30 mouse cellular contexts compared by ENCODE assay signal in the genomic region with DNA sequence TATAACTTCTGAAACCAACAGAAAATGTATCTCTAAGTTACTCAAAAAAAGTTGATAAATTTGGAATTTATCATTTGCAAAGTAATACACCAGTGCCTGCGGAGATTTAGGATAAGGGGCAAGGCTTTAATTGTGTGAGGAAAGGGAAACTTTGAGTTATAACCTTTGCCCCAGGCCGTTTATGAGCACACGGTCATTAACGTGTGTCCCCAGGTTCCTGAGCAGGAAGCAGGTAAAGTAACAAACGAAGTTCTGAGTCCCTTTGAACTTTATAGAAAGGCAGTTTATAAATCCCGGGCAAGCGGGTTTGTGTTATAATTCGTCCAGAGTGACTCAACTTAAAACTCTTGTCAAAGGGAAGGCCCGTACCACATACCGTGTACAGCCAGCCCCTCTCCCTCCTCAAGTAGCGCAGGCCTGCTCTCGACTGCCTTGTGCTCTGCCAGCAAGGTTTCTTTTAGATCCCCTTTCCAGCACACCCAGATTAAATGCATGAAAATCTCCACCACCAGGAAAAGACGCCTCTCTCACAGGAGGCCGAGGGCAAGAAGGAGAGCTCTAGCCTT.
DNase-seq lines count a peak whose midpoint lies in the region; ATAC-seq lines count a peak whose summit lies in the region.
"Had no signal": no experiment of that assay in that cellular context is flagged by ENCODE, and none has a peak within 500 bp of the region (broad histone marks: within the 10 kb centered on the region; RNA-seq: fewer than 3 reads in every experiment).

No protein-coding gene starts in this region.

- H3K9ac ChIP-seq in hindbrain, embryonic 11.5 days (ENCODE audit: low read depth, low read length): no peak overlapping the region
- no peak overlapping the region for H3K9ac ChIP-seq in hindbrain, embryonic 13.5 days
- no peak overlapping the region for H3K9ac ChIP-seq in intestine, embryonic 15.5 days
- H3K9ac ChIP-seq in limb, embryonic 12.5 days (replicated peaks): no peak overlapping the region
- H3K9ac ChIP-seq: embryonic facial prominence, embryonic 15.5 days; forebrain, embryonic 15.5 days; kidney, embryonic 15.5 days; liver, embryonic 15.5 days; lung, embryonic 15.5 days had no signal

- no peaks in the 10 kb centered on the region for H3K27me3 ChIP-seq in hindbrain, embryonic 11.5 days (ENCODE audit: control insufficient read depth, insufficient read depth, low read length)
- no peaks in the 10 kb centered on the region for H3K27me3 ChIP-seq in hindbrain, embryonic 13.5 days
- no peaks in the 10 kb centered on the region for H3K27me3 ChIP-seq in intestine, embryonic 15.5 days (replicated peaks)
- no peaks in the 10 kb centered on the region for H3K27me3 ChIP-seq in limb, embryonic 12.5 days
- H3K27me3 ChIP-seq: CH12.LX; embryonic facial prominence, embryonic 15.5 days; forebrain, embryonic 15.5 days; kidney, embryonic 15.5 days; liver, embryonic 15.5 days; lung, embryonic 15.5 days had no signal

- H3K9me3 ChIP-seq in hindbrain, embryonic 11.5 days (ENCODE audit: control insufficient read depth, low read length): no peaks in the 10 kb centered on the region
- H3K9me3 ChIP-seq in hindbrain, embryonic 13.5 days: no peaks in the 10 kb centered on the region
- H3K9me3 ChIP-seq in intestine, embryonic 15.5 days: no peaks in the 10 kb centered on the region
- H3K9me3 ChIP-seq in limb, embryonic 12.5 days: no peaks in the 10 kb centered on the region
- H3K9me3 ChIP-seq: embryonic facial prominence, embryonic 15.5 days; forebrain, embryonic 15.5 days; G1E; kidney, embryonic 15.5 days; liver, embryonic 15.5 days; lung, embryonic 15.5 days had no signal

- H3K36me3 ChIP-seq in hindbrain, embryonic 11.5 days (ENCODE audit: control insufficient read depth, insufficient read depth, low read length): no peaks in the 10 kb centered on the region
- H3K36me3 ChIP-seq in hindbrain, embryonic 13.5 days: no peaks in the 10 kb centered on the region
- H3K36me3 ChIP-seq in intestine, embryonic 15.5 days: no peaks in the 10 kb centered on the region
- H3K36me3 ChIP-seq in limb, embryonic 12.5 days: no peaks in the 10 kb centered on the region
- H3K36me3 ChIP-seq: embryonic facial prominence, embryonic 15.5 days; forebrain, embryonic 15.5 days; G1E; kidney, embryonic 15.5 days; liver, embryonic 15.5 days; lung, embryonic 15.5 days had no signal

- no peaks in the 10 kb centered on the region for H3K4me1 ChIP-seq in hindbrain, embryonic 11.5 days (replicated peaks; ENCODE audit: control insufficient read depth, insufficient read depth, low read length)
- H3K4me1 ChIP-seq in hindbrain, embryonic 13.5 days (replicated peaks): no peaks in the 10 kb centered on the region
- H3K4me1 ChIP-seq in intestine, embryonic 15.5 days (replicated peaks): no peaks in the 10 kb centered on the region
- peaks cover 45% of the 10 kb centered on the region for H3K4me1 ChIP-seq in limb, embryonic 12.5 days (replicated peaks)
- H3K4me1 ChIP-seq: embryonic facial prominence, embryonic 15.5 days; liver, embryonic 15.5 days; lung, embryonic 15.5 days had no signal

- H3K4me3 ChIP-seq in hindbrain, embryonic 11.5 days (ENCODE audit: low read depth, low read length): no peak overlapping the region
- no peak overlapping the region for H3K4me3 ChIP-seq in hindbrain, embryonic 13.5 days
- no peak overlapping the region for H3K4me3 ChIP-seq in intestine, embryonic 15.5 days (replicated peaks)
- H3K4me3 ChIP-seq in limb, embryonic 12.5 days (replicated peaks): no peak overlapping the region
- H3K4me3 ChIP-seq: embryonic facial prominence, embryonic 15.5 days; forebrain, embryonic 15.5 days; heart, adult 2 months; kidney, embryonic 15.5 days; liver, embryonic 15.5 days; lung, embryonic 15.5 days had no signal

- H3K27ac ChIP-seq in hindbrain, embryonic 11.5 days (ENCODE audit: low read depth, low read length): no peak overlapping the region
- H3K27ac ChIP-seq in hindbrain, embryonic 13.5 days: no peak overlapping the region
- H3K27ac ChIP-seq in intestine, embryonic 15.5 days: peak overlapping the region; percentile 38; the same call in 1 of the 2 replicates
- H3K27ac ChIP-seq in limb, embryonic 12.5 days: peak overlapping the region; percentile 83
- H3K27ac ChIP-seq: embryonic facial prominence, embryonic 15.5 days; forebrain, embryonic 15.5 days; heart, adult 2 months; kidney, embryonic 15.5 days; liver, embryonic 15.5 days; lung, embryonic 15.5 days had no signal

- DNase-seq in hindbrain, embryonic 11.5 days (ENCODE audit: low spot score): peak; percentile 10
- no peak for DNase-seq in right cerebral cortex, postnatal 4 days
- no peak for DNase-seq in frontal cortex, postnatal 36 days (ENCODE audit: low spot score in 2 of 2)
- DNase-seq in adrenal gland, adult 18-20 months (ENCODE audit: low spot score in 2 of 2): no peak
- DNase-seq: adrenal gland, adult 2 months; B cell, adult 2 months; cerebellum, adult 2 months; cerebellum, postnatal 25 days; gastrocnemius, postnatal 14 days; heart, adult 2 months; heart, postnatal 4 days; kidney, adult 11 months; kidney, postnatal 36 days; liver; lung, postnatal 4 days; midbrain, embryonic 14.5 days; right cerebral cortex, postnatal 14 days; thymus, postnatal 14 days had no signal

- no peak for ATAC-seq in hindbrain, embryonic 11.5 days (ENCODE audit: low FRiP score)
- no peak for ATAC-seq in hindbrain, embryonic 13.5 days (ENCODE audit: low FRiP score)
- ATAC-seq in intestine, embryonic 15.5 days: peak; percentile 81
- no peak; the same call in 1 of the 2 replicates for ATAC-seq in limb, embryonic 12.5 days (ENCODE audit: insufficient number of reproducible peaks, insufficient read depth, low FRiP score, low TSS enrichment, low read depth)
- ATAC-seq: forebrain, embryonic 15.5 days; hindbrain, embryonic 16.5 days; Patski had no signal

- 78% methylated on average over 14 of the region's 14 CpGs for WGBS in hindbrain, embryonic 11.5 days
- 82% methylated on average over 14 of the region's 14 CpGs for WGBS in hindbrain, embryonic 13.5 days
- WGBS in intestine, embryonic 15.5 days: 46% methylated on average over 14 of the region's 14 CpGs
- 5% methylated on average over 14 of the region's 14 CpGs for WGBS in limb, embryonic 12.5 days

- H3K4me2 ChIP-seq in hindbrain, embryonic 11.5 days (replicated peaks; ENCODE audit: low read depth, low read length): no peak overlapping the region
- H3K4me2 ChIP-seq in hindbrain, embryonic 13.5 days: no peak overlapping the region
- H3K4me2 ChIP-seq in intestine, embryonic 15.5 days (replicated peaks): no peak overlapping the region
- peak overlapping the region; percentile 28 for H3K4me2 ChIP-seq in limb, embryonic 12.5 days
- H3K4me2 ChIP-seq: embryonic facial prominence, embryonic 15.5 days; forebrain, embryonic 15.5 days; kidney, embryonic 15.5 days; liver, embryonic 15.5 days; lung, embryonic 15.5 days had no signal

Comparison
In these comparisons a context has a peak if more than half of its experiments do, and no peak if none do; other contexts are left out.
1. H3K27ac ChIP-seq: peak in intestine, embryonic 15.5 days (single experiment) and limb, embryonic 12.5 days (single experiment); none in hindbrain, embryonic 11.5 days (single experiment) and hindbrain, embryonic 13.5 days (single experiment).